Mouse (Mus musculus) monocyte, adult 5-6 weeks (primary cell): ENCODE measurements around the gene Csdc2. TPM values are rescaled to one million over a fixed set of nuclear protein-coding genes. Genes with fewer than 3 reads are reported as not detected.
"Not testable (repeated sequence)": the region's sequence is repeated elsewhere in the genome, so short reads cannot be mapped to it uniquely, and the experiment has no call there.

ENCODE experiments used
- ATAC-seq: fragments of 153-309, 156-312 bp; replicated peaks from 2 replicates; pipeline ENCODE4 v1.8.0; 2017; ENCODE audit warnings: mild to moderate bottlenecking; ENCODE audit not compliant: low TSS enrichment, insufficient number of reproducible peaks, severe bottlenecking, poor library complexity, low FRiP score
- total RNA-seq: library from RNA; stranded (forward); fragments of 200-1000, 200-491, 200-594 nt; gene quantifications from 3 replicates; pipeline ENCODE4 v1.2.3, GENCODE M21; 2017

Csdc2 gene
- total RNA-seq, 1 experiment from 2014 or later: not detected

- ATAC-seq: no peak
These were observed 13.0 kb downstream of the Csdc2 start for GRCm38 (mm10) chr15:81949476-81950131.

- ATAC-seq: no peak
These were observed 14.2 kb downstream of the Csdc2 start for GRCm38 (mm10) chr15:81950716-81951115.

- no peak for ATAC-seq
These were observed 14.6 kb downstream of the Csdc2 start for GRCm38 (mm10) chr15:81951159-81951558.

- ATAC-seq: no peak
These were observed 15.8 kb downstream of the Csdc2 start for GRCm38 (mm10) chr15:81952310-81952709.

- no peak for ATAC-seq
These were observed 17.6 kb downstream of the Csdc2 start for GRCm38 (mm10) chr15:81954151-81954583.

GRCm38 (mm10) chr15:81954716-81955115, 18.2 kb downstream of the Csdc2 start:
- ATAC-seq: no peak

- no peak for ATAC-seq
These were observed 18.9 kb downstream of the Csdc2 start for GRCm38 (mm10) chr15:81955414-81955813.

- ATAC-seq: no peak
These were observed 19.9 kb downstream of the Csdc2 start for GRCm38 (mm10) chr15:81956457-81956856.

GRCm38 (mm10) chr15:81957598-81957997, 21.0 kb downstream of the Csdc2 start:
- ATAC-seq: no peak

GRCm38 (mm10) chr15:81958906-81959305, 22.3 kb downstream of the Csdc2 start:
- ATAC-seq: no peak

- peak; percentile 96 for ATAC-seq
These were observed 23.9 kb downstream of the Csdc2 start, which contains the start of gene Pmm1 for GRCm38 (mm10) chr15:81960171-81961077. Gene Pmm1 (minus strand): TSS chr15:81960930.

- no peak for ATAC-seq
These were observed 24.5 kb downstream of the Csdc2 start for GRCm38 (mm10) chr15:81961078-81961451.

GRCm38 (mm10) chr15:81964262-81964661, 27.7 kb downstream of the Csdc2 start:
- no peak for ATAC-seq

- no peak for ATAC-seq
These were observed 28.5 kb downstream of the Csdc2 start for GRCm38 (mm10) chr15:81964980-81965545.

- ATAC-seq: no peak
These were observed 29.7 kb downstream of the Csdc2 start for GRCm38 (mm10) chr15:81966062-81966829.

- no peak for ATAC-seq
These were observed 31.3 kb downstream of the Csdc2 start for GRCm38 (mm10) chr15:81967821-81968220.

- ATAC-seq: no peak
These were observed 31.9 kb downstream of the Csdc2 start for GRCm38 (mm10) chr15:81968447-81968846.

GRCm38 (mm10) chr15:81969173-81969572, 32.6 kb downstream of the Csdc2 start:
- no peak for ATAC-seq

GRCm38 (mm10) chr15:81969635-81970034, 33.1 kb downstream of the Csdc2 start:
- not testable (repeated sequence) for ATAC-seq
